ENCODE assay signal across 13 mouse cellular contexts in genomic region chr11:89076370-89076821, GRCm38 (mm10). TPM values are rescaled to one million over a fixed set of nuclear protein-coding genes. Genes with fewer than 3 reads are reported as not detected.
DNase-seq lines count a peak whose midpoint lies in the region; ATAC-seq lines count a peak whose summit lies in the region.
"Had no signal": no experiment of that assay in that cellular context is flagged by ENCODE, and none has a peak within 500 bp of the region (broad histone marks: within the 10 kb centered on the region; RNA-seq: fewer than 3 reads in every experiment).

No protein-coding gene starts in this region.

- peak; percentile 71 for ATAC-seq in granulocyte monocyte progenitor cell, adult 5-6 weeks (replicated peaks; ENCODE audit: poor library complexity, severe bottlenecking)
- ATAC-seq: CD4-positive, CD25-positive, alpha-beta regulatory T cell, adult 4 months had no signal

- intact Hi-C loops in left cerebral cortex, postnatal 4 days (cut with DNase I), result no loop called here
- intact Hi-C loops in left cerebral cortex, postnatal 36 days (cut with DNase I), result no loop called here

- peak; percentile 48 to 52 for DNase-seq in cerebellum, postnatal 14 days
- no peak for DNase-seq in cerebellum, postnatal 36 days
- DNase-seq in left cerebral cortex, postnatal 4 days, result peak; percentile 18
- DNase-seq in left cerebral cortex, postnatal 36 days (ENCODE audit: low spot score in 2 of 2), result no peak
- DNase-seq in 416B (ENCODE audit: low read depth), result peak; percentile 63
- DNase-seq in frontal cortex, adult 2 months (ENCODE audit: extremely low spot score in 1 of 2, low spot score in 1 of 2), result no peak
- no peak for DNase-seq in embryo, embryonic 10.5 days (ENCODE audit: low spot score)
- DNase-seq: cerebellum, adult 18-20 months; gastrocnemius, postnatal 14 days had no signal

RNA-seq across cellular contexts. Expression of gene Gm525, which starts 2.8 kb away (rescaled TPM):
- not detected for total RNA-seq in left cerebral cortex, postnatal 4 days (2021)
- total RNA-seq in left cerebral cortex, postnatal 36 days (2021), result not detected
- total RNA-seq in granulocyte monocyte progenitor cell, adult 5-6 weeks (2014; fragmentation: Nextera tagmentation), result not detected in 2 replicates
- not detected in 2 replicates for total RNA-seq in granulocyte monocyte progenitor cell, adult 5-6 weeks (2017)
- polyA plus RNA-seq in frontal cortex, adult 2 months (2012; rRNA removed), result 3.0 and 3.2 TPM in 2 replicates
- total RNA-seq: gastrocnemius, postnatal 14 days; left cerebral cortex, postnatal 10 days had no signal
- polyA plus RNA-seq: CD4-positive, CD25-positive, alpha-beta regulatory T cell, adult 4 months; myocyte had no signal

RNA-seq across cellular contexts. Expression of gene Dgke, which starts 9.7 kb away (rescaled TPM):
- 10 to 100 TPM; 31.6 to 33.7 TPM for total RNA-seq in left cerebral cortex, postnatal 4 days (2021)
- 10 to 100 TPM; 55.6 to 57.2 TPM for total RNA-seq in left cerebral cortex, postnatal 36 days (2021)
- total RNA-seq in granulocyte monocyte progenitor cell, adult 5-6 weeks (2014; fragmentation: Nextera tagmentation), result 4.9 and 6.8 TPM in 2 replicates
- 5.0 and 7.3 TPM in 2 replicates for total RNA-seq in granulocyte monocyte progenitor cell, adult 5-6 weeks (2017)
- polyA plus RNA-seq in frontal cortex, adult 2 months (2012; rRNA removed), result 32.2 and 35.7 TPM in 2 replicates

Comparison
In these comparisons a context has a peak if more than half of its experiments do, and no peak if none do; other contexts are left out.
1. DNase-seq: peak in cerebellum, postnatal 14 days (2 of 2), left cerebral cortex, postnatal 4 days (single experiment) and 416B (single experiment); none in cerebellum, postnatal 36 days (0 of 2), left cerebral cortex, postnatal 36 days (0 of 2), frontal cortex, adult 2 months (0 of 2) and embryo, embryonic 10.5 days (single experiment).